23 mouse cellular contexts compared by ENCODE assay signal in the genomic region with DNA sequence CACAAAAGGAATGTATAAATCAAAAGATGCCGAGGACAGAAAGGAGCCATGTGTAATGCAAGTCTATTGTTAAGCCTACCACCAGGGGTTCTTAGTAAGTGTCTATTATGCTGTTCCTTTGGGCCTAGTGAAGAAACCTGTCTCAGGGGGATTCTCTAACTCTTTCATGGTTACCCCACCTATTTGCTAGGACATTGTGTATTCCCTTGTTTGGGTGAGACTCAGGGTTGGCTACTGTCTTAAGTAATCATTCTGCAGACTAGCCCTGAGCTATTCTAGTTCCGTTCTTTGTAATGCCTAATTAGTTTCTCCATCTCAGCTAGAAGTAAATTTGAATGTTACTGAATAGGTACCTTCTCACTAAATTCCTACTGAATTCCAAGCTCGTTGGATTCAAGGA.
"Had no signal": no experiment of that assay in that cellular context is flagged by ENCODE, and none has a peak within 500 bp of the region (broad histone marks: within the 10 kb centered on the region; RNA-seq: fewer than 3 reads in every experiment).

No protein-coding gene starts in this region.

- H3K4me1 ChIP-seq: embryonic facial prominence, embryonic 10.5 days; embryonic facial prominence, embryonic 12.5 days; embryonic facial prominence, embryonic 13.5 days; embryonic facial prominence, embryonic 15.5 days; forebrain, embryonic 10.5 days; forebrain, embryonic 12.5 days; forebrain, embryonic 13.5 days; forebrain, embryonic 15.5 days; heart, embryonic 10.5 days had no signal

- H3K9ac ChIP-seq: embryonic facial prominence, embryonic 12.5 days; embryonic facial prominence, embryonic 13.5 days; embryonic facial prominence, embryonic 15.5 days; forebrain, embryonic 12.5 days; forebrain, embryonic 13.5 days; forebrain, embryonic 15.5 days; forebrain, postnatal 0 days had no signal

- H3K27ac ChIP-seq: embryonic facial prominence, embryonic 10.5 days; embryonic facial prominence, embryonic 12.5 days; embryonic facial prominence, embryonic 13.5 days; embryonic facial prominence, embryonic 15.5 days; forebrain, embryonic 10.5 days; forebrain, embryonic 12.5 days; forebrain, embryonic 13.5 days; forebrain, embryonic 15.5 days; gastrocnemius, adult 2 months; heart, adult 2 months; heart, embryonic 10.5 days had no signal

- H3K4me3 ChIP-seq: embryonic facial prominence, embryonic 10.5 days; embryonic facial prominence, embryonic 12.5 days; embryonic facial prominence, embryonic 13.5 days; embryonic facial prominence, embryonic 15.5 days; erythroblast, embryonic 14.5 days; forebrain, embryonic 10.5 days; forebrain, embryonic 12.5 days; forebrain, embryonic 13.5 days; forebrain, embryonic 15.5 days; gastrocnemius, adult 2 months; heart, adult 2 months; heart, embryonic 10.5 days had no signal

- H3K9me3 ChIP-seq: embryonic facial prominence, embryonic 10.5 days; embryonic facial prominence, embryonic 12.5 days; embryonic facial prominence, embryonic 13.5 days; embryonic facial prominence, embryonic 15.5 days; forebrain, embryonic 10.5 days; forebrain, embryonic 12.5 days; forebrain, embryonic 13.5 days; forebrain, embryonic 15.5 days; heart, embryonic 10.5 days had no signal

- H3K36me3 ChIP-seq: embryonic facial prominence, embryonic 10.5 days; embryonic facial prominence, embryonic 12.5 days; embryonic facial prominence, embryonic 13.5 days; embryonic facial prominence, embryonic 15.5 days; forebrain, embryonic 10.5 days; forebrain, embryonic 12.5 days; forebrain, embryonic 15.5 days; heart, embryonic 10.5 days had no signal

- DNase-seq: cerebellum, postnatal 14 days; cerebellum, postnatal 25 days; cerebellum, postnatal 36 days; embryo, embryonic 11 days; forebrain, postnatal 0 days; gastrocnemius, adult 2 months; gastrocnemius, postnatal 10 days; gastrocnemius, postnatal 14 days; gastrocnemius, postnatal 25 days; gastrocnemius, postnatal 36 days; heart, adult 11 months; heart, adult 18-20 months; heart, adult 2 months had no signal
